Mouse (Mus musculus): ENCODE results near the gene Nin. TPM values are rescaled to one million over a fixed set of nuclear protein-coding genes. Genes with fewer than 3 reads are reported as not detected.
A peak's percentile ranks its signal among the peaks of the same experiment; 100 is the strongest.

Gene Nin
- polyA plus RNA-seq (2015; fragmentation: Nextera tagmentation; extraction: Ambion mirVana), result 7.9 and 9.8 TPM in 2 replicates

DNA sequence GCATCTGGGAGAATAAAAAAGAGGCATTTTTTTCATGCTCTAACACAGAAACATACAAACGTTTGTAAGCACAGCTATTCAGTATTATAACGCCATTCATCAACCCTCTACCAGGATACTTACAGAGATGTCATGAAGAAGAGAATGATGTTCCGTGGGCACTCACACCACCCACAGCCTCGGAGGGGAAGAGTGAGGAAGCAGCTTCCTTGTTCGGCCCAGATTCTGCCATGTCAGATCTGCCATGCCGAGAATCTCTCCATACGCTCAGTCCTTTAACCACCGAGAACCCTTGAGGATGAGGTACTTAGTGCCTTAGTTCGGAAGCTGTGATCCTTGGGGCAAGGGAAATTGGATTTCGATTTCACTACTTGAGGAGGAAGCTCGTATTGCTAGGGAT is at the start of gene Nin:
Nin (minus strand) TSS at position 367 of the 400 bp plus-strand sequence.
- WGBS, result 73% methylated on average over 11 of the region's 11 CpGs
- H3K4me1 ChIP-seq (ENCODE audit: control insufficient read depth, insufficient read depth, low read length), result peaks cover 13% of the 10 kb centered on the region
- no peaks in the 10 kb centered on the region for H3K27me3 ChIP-seq (ENCODE audit: control insufficient read depth, insufficient read depth, low read length)
- H3K9ac ChIP-seq (ENCODE audit: low read length), result no peak within 1 kb of the TSS
- no peaks in the 10 kb centered on the region for H3K36me3 ChIP-seq (ENCODE audit: control insufficient read depth, insufficient read depth)
- no peak within 1 kb of the TSS for H3K4me3 ChIP-seq (ENCODE audit: low read length)
- no peak within 1 kb of the TSS; the same call in 1 of the 2 replicates for H3K4me2 ChIP-seq (ENCODE audit: low read depth, low read length)
- H3K27ac ChIP-seq (ENCODE audit: low read length), result peak within 1 kb of the TSS; percentile 14; the same call in 1 of the 2 replicates
- ATAC-seq (replicated peaks; ENCODE audit: extremely low read depth, insufficient read depth, low FRiP score), result no peak
- no peaks in the 10 kb centered on the region for H3K9me3 ChIP-seq (replicated peaks; ENCODE audit: control insufficient read depth, low read length)

GRCm38 (mm10) chr12:70161057-70161456 is 47.5 kb upstream of the Nin start:
- 72% methylated on average over 5 of the region's 5 CpGs for WGBS
- Histone ChIP-seq H3K9me3 (replicated peaks; ENCODE audit: control insufficient read depth, low read length) (no peaks in the 10 kb centered on the region), H3K9ac (ENCODE audit: low read length) (no peak overlapping the region), H3K27me3 (ENCODE audit: control insufficient read depth, insufficient read depth, low read length) (no peaks in the 10 kb centered on the region), H3K4me3 (ENCODE audit: low read length) (no peak overlapping the region), H3K27ac (ENCODE audit: low read length) (no peak overlapping the region), H3K4me1 (ENCODE audit: control insufficient read depth, insufficient read depth, low read length) (no peaks in the 10 kb centered on the region), H3K36me3 (ENCODE audit: control insufficient read depth, insufficient read depth) (no peaks in the 10 kb centered on the region), H3K4me2 (ENCODE audit: low read depth, low read length) (no peak overlapping the region)
- ATAC-seq (replicated peaks; ENCODE audit: extremely low read depth, insufficient read depth, low FRiP score), result no peak

GRCm38 (mm10) chr12:70157292-70158066 is 44.0 kb upstream of the Nin start:
- H3K4me2 ChIP-seq (ENCODE audit: low read depth, low read length), result no peak overlapping the region
- no peak for ATAC-seq (replicated peaks; ENCODE audit: extremely low read depth, insufficient read depth, low FRiP score)
- no peaks in the 10 kb centered on the region for H3K27me3 ChIP-seq (ENCODE audit: control insufficient read depth, insufficient read depth, low read length)
- WGBS, result 56% methylated on average over 5 of the region's 5 CpGs
- no peaks in the 10 kb centered on the region for H3K36me3 ChIP-seq (ENCODE audit: control insufficient read depth, insufficient read depth)
- no peaks in the 10 kb centered on the region for H3K9me3 ChIP-seq (replicated peaks; ENCODE audit: control insufficient read depth, low read length)
- no peaks in the 10 kb centered on the region for H3K4me1 ChIP-seq (ENCODE audit: control insufficient read depth, insufficient read depth, low read length)
- no peak overlapping the region for H3K9ac ChIP-seq (ENCODE audit: low read length)
- H3K4me3 ChIP-seq (ENCODE audit: low read length), result no peak overlapping the region
- no peak overlapping the region for H3K27ac ChIP-seq (ENCODE audit: low read length)

DNA sequence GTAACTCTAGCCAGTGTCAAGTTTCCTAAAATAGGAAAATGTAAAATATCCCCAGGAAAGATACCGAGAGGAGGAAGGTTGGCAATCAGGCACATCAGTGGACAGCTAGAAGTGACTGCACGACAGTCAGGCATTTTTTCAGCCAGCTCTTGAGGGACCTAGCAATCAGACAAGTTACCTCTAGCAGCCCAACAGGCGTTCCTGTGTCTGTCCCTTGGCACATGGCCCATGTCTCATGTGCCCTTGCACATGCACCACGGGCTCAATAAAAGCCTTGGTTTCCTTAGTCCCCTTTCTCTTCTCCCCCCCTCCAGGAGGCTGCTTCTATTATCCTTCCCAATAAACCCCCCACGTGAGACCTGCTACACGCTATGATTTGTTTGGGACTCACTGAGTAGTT is 42.7 kb upstream of the Nin start:
- Histone ChIP-seq H3K4me2 (ENCODE audit: low read depth, low read length) (no peak overlapping the region), H3K4me3 (ENCODE audit: low read length) (no peak overlapping the region), H3K36me3 (ENCODE audit: control insufficient read depth, insufficient read depth) (no peaks in the 10 kb centered on the region), H3K9me3 (replicated peaks; ENCODE audit: control insufficient read depth, low read length) (no peaks in the 10 kb centered on the region), H3K27me3 (ENCODE audit: control insufficient read depth, insufficient read depth, low read length) (no peaks in the 10 kb centered on the region), H3K27ac (ENCODE audit: low read length) (no peak overlapping the region), H3K4me1 (ENCODE audit: control insufficient read depth, insufficient read depth, low read length) (no peaks in the 10 kb centered on the region), H3K9ac (ENCODE audit: low read length) (no peak overlapping the region)
- WGBS, result 51% methylated on average over 6 of the region's 6 CpGs
- ATAC-seq (replicated peaks; ENCODE audit: extremely low read depth, insufficient read depth, low FRiP score), result no peak

DNA sequence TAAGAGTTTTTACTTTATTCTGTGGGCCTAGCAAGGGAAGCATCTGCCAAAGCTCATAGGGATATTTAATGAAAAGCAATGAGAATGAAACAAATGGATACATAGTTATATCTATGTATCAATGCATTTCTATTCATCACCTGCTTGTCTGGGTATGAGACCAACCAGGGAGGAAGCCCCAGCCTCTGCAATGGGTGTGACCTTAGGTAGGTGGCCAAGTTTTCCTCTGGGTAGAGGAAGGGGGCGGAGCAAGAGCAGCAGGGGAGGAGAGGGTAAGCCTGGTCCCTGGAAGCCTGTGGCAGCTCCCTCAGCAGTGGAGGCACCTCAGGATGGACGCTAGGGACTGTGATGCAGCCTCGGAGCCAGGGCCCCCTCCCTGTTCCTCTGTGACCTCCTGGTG is 40.3 kb upstream of the Nin start, which contains the start of gene Abhd12b:
Abhd12b (plus strand) TSS at position 301 of the 400 bp plus-strand sequence.
- no peak for ATAC-seq (replicated peaks; ENCODE audit: extremely low read depth, insufficient read depth, low FRiP score)
- no peaks in the 10 kb centered on the region for H3K36me3 ChIP-seq (ENCODE audit: control insufficient read depth, insufficient read depth)
- no peak within 1 kb of the TSS for H3K4me2 ChIP-seq (ENCODE audit: low read depth, low read length)
- no peak within 1 kb of the TSS for H3K4me3 ChIP-seq (ENCODE audit: low read length)
- WGBS, result 53% methylated on average over 3 of the region's 3 CpGs
- H3K27ac ChIP-seq (ENCODE audit: low read length), result no peak within 1 kb of the TSS
- H3K4me1 ChIP-seq (ENCODE audit: control insufficient read depth, insufficient read depth, low read length), result no peaks in the 10 kb centered on the region
- no peaks in the 10 kb centered on the region for H3K27me3 ChIP-seq (ENCODE audit: control insufficient read depth, insufficient read depth, low read length)
- no peak within 1 kb of the TSS for H3K9ac ChIP-seq (ENCODE audit: low read length)
- H3K9me3 ChIP-seq (replicated peaks; ENCODE audit: control insufficient read depth, low read length), result no peaks in the 10 kb centered on the region

GRCm38 (mm10) chr12:70148631-70149265 is 35.2 kb upstream of the Nin start:
- Histone ChIP-seq H3K9ac (ENCODE audit: low read length) (peak overlapping the region; percentile 50), H3K4me3 (ENCODE audit: low read length) (peak overlapping the region; percentile 41), H3K4me1 (ENCODE audit: control insufficient read depth, insufficient read depth, low read length) (peaks cover 13% of the 10 kb centered on the region), H3K9me3 (replicated peaks; ENCODE audit: control insufficient read depth, low read length) (no peaks in the 10 kb centered on the region), H3K27ac (ENCODE audit: low read length) (no peak overlapping the region), H3K4me2 (ENCODE audit: low read depth, low read length) (peak overlapping the region; percentile 62), H3K27me3 (ENCODE audit: control insufficient read depth, insufficient read depth, low read length) (no peaks in the 10 kb centered on the region), H3K36me3 (ENCODE audit: control insufficient read depth, insufficient read depth) (no peaks in the 10 kb centered on the region)
- no peak for ATAC-seq (replicated peaks; ENCODE audit: extremely low read depth, insufficient read depth, low FRiP score)
- WGBS, result 17% methylated on average over 11 of the region's 11 CpGs

GRCm38 (mm10) chr12:70147986-70148630 is 34.6 kb upstream of the Nin start:
- 7% methylated on average over 13 of the region's 13 CpGs for WGBS
- H3K27ac ChIP-seq (ENCODE audit: low read length), result no peak overlapping the region

GRCm38 (mm10) chr12:70145586-70145985 is 32.1 kb upstream of the Nin start:
- H3K36me3 ChIP-seq (ENCODE audit: control insufficient read depth, insufficient read depth), result no peaks in the 10 kb centered on the region
- H3K4me2 ChIP-seq (ENCODE audit: low read depth, low read length), result no peak overlapping the region
- H3K4me1 ChIP-seq (ENCODE audit: control insufficient read depth, insufficient read depth, low read length), result peaks cover 13% of the 10 kb centered on the region
- ATAC-seq (replicated peaks; ENCODE audit: extremely low read depth, insufficient read depth, low FRiP score), result no peak
- WGBS, result 80% methylated on average over 6 of the region's 6 CpGs
- H3K9ac ChIP-seq (ENCODE audit: low read length), result no peak overlapping the region
- H3K27me3 ChIP-seq (ENCODE audit: control insufficient read depth, insufficient read depth, low read length), result no peaks in the 10 kb centered on the region
- H3K9me3 ChIP-seq (replicated peaks; ENCODE audit: control insufficient read depth, low read length), result no peaks in the 10 kb centered on the region
- H3K4me3 ChIP-seq (ENCODE audit: low read length), result no peak overlapping the region
- no peak overlapping the region for H3K27ac ChIP-seq (ENCODE audit: low read length)

More at GRCm38 (mm10) chr12:70147986-70148630, 34.6 kb upstream of the Nin start:
- H3K4me3 ChIP-seq (ENCODE audit: low read length), result peak overlapping the region; percentile 41
- H3K9ac ChIP-seq (ENCODE audit: low read length), result peak overlapping the region; percentile 50
- H3K36me3 ChIP-seq (ENCODE audit: control insufficient read depth, insufficient read depth), result no peaks in the 10 kb centered on the region
- peaks cover 13% of the 10 kb centered on the region for H3K4me1 ChIP-seq (ENCODE audit: control insufficient read depth, insufficient read depth, low read length)
- H3K27me3 ChIP-seq (ENCODE audit: control insufficient read depth, insufficient read depth, low read length), result no peaks in the 10 kb centered on the region
- peak overlapping the region; percentile 62 for H3K4me2 ChIP-seq (ENCODE audit: low read depth, low read length)
- no peaks in the 10 kb centered on the region for H3K9me3 ChIP-seq (replicated peaks; ENCODE audit: control insufficient read depth, low read length)
- ATAC-seq (replicated peaks; ENCODE audit: extremely low read depth, insufficient read depth, low FRiP score), result no peak
